ENCODE assay signal across 11 mouse cellular contexts in the genomic region with DNA sequence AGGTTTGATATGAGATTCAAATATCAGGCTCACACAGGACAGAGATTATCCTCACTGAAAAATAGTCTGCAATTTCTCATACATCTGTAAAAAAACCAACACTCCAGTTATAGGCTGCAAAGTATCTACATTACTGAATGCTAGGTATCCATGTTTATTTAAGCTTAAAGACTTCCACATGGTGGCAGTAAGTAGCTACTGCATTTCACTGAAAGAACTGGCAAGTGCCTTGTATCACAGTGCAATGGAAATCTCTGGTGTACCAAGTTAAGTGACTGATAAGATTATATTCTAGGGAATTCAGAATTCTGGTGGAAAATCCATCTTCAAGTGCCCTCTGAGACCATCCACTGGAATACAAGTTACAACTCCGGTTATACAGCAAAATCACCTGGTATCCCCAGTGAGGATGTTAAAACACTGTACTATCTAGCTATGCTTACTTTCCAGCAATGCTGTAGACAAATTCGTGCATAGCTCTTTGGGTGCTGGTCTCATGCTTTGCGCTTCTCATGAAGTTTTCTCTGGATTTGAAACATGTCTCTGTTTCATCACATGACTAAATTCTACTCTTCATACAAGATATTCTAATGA. TPM values are rescaled to one million over a fixed set of nuclear protein-coding genes. Genes with fewer than 3 reads are reported as not detected.
DNase-seq lines count a peak whose midpoint lies in the region; ATAC-seq lines count a peak whose summit lies in the region.
"Had no signal": no experiment of that assay in that cellular context is flagged by ENCODE, and none has a peak within 500 bp of the region (broad histone marks: within the 10 kb centered on the region; RNA-seq: fewer than 3 reads in every experiment).

No protein-coding gene starts in this region.

- DNase-seq in frontal cortex, postnatal 10 days (ENCODE audit: low spot score in 2 of 2): no peak
- DNase-seq in 3T3-L1 (ENCODE audit: low read depth, low spot score): peak; percentile 12
- peak; percentile 3 for DNase-seq in adipocyte (ENCODE audit: low spot score)
- DNase-seq in layer of hippocampus, adult 9-11 months: peak; percentile 3
- no peak for DNase-seq in gastrocnemius, postnatal 25 days
- DNase-seq: gastrocnemius, postnatal 36 days had no signal

- peak; percentile 100 for ATAC-seq in frontal cortex, adult (ENCODE audit: low TSS enrichment)
- no peak for ATAC-seq in megakaryocyte-erythroid progenitor cell, adult 5-6 weeks (replicated peaks; ENCODE audit: low FRiP score, low TSS enrichment, poor library complexity, severe bottlenecking)
- no peak for ATAC-seq in CD4-positive, CD25-positive, alpha-beta regulatory T cell, adult 4 months

RNA-seq across cellular contexts. Expression of a gene that starts 47.6 kb away (rescaled TPM):
- total RNA-seq in megakaryocyte-erythroid progenitor cell, adult 5-6 weeks (2014; fragmentation: Nextera tagmentation): not detected in 2 replicates
- total RNA-seq in megakaryocyte-erythroid progenitor cell, adult 5-6 weeks (2017): not detected in 2 replicates
- not detected for total RNA-seq in gastrocnemius, postnatal 25 days (2021)
- polyA plus RNA-seq in CD4-positive, CD25-positive, alpha-beta regulatory T cell, adult 4 months (2017; shearing (Covaris generic)): under 1 TPM in 1 of 2 experiments, not detected in 1; 0.20 TPM
- total RNA-seq: gastrocnemius, postnatal 36 days; layer of hippocampus, adult 8-10 months had no signal
- polyA plus RNA-seq: stomach, embryonic 14.5 days had no signal

Comparison
In these comparisons a context has a peak if more than half of its experiments do, and no peak if none do; other contexts are left out.
1. DNase-seq: peak in 3T3-L1 (single experiment), adipocyte (single experiment) and layer of hippocampus, adult 9-11 months (single experiment); none in frontal cortex, postnatal 10 days (0 of 2) and gastrocnemius, postnatal 25 days (single experiment).